Mouse (Mus musculus) myocyte (in vitro differentiated cells): ENCODE results near the gene Mad2l2. TPM values are rescaled to one million over a fixed set of nuclear protein-coding genes. Genes with fewer than 3 reads are reported as not detected.
"Not testable (repeated sequence)": the region's sequence is repeated elsewhere in the genome, so short reads cannot be mapped to it uniquely, and the experiment has no call there.

Source experiments
- H3K27me3 ChIP-seq: one replicate; pipeline ENCODE4 v1.6.1; 2011; ENCODE audit not compliant: control insufficient read depth, insufficient read depth, insufficient read length
- H3K36me3 ChIP-seq: one replicate; pipeline ENCODE4 v1.6.1; 2011; ENCODE audit not compliant: control insufficient read depth, insufficient read depth
- H3K4me2 ChIP-seq: one replicate; pipeline ENCODE4 v1.6.1; 2011; ENCODE audit warnings: low read depth, control low read depth
- H3K4me3 ChIP-seq: one replicate; pipeline ENCODE4 v1.5.1; 2011; ENCODE audit warnings: mild to moderate bottlenecking, control low read depth, moderate library complexity
- H3K79me2 ChIP-seq: one replicate; pipeline ENCODE4 v1.6.1; 2011; ENCODE audit not compliant: control insufficient read depth, insufficient read depth
- H3ac ChIP-seq: one replicate; pipeline ENCODE4 v1.6.1; 2011; ENCODE audit not compliant: control insufficient read depth, insufficient read length
- CEBPB ChIP-seq: IDR thresholded peaks from 2 replicates; pipeline ENCODE4 v1.6.1; 2011; ENCODE audit warnings: mild to moderate bottlenecking, moderate library complexity; ENCODE audit not compliant: poor library complexity, insufficient read depth, severe bottlenecking
- E2F4 ChIP-seq: IDR thresholded peaks from one replicate; pipeline ENCODE4 v1.6.1; 2011; ENCODE audit warnings: mild to moderate bottlenecking, control low read depth, moderate library complexity; ENCODE audit not compliant: insufficient read depth
- MAX ChIP-seq: IDR thresholded peaks from one replicate; pipeline ENCODE4 v1.6.1; 2011; ENCODE audit warnings: low read depth, mild to moderate bottlenecking, control low read depth
- MYOD1 ChIP-seq, 3 experiments: IDR thresholded peaks; one replicate each; pipeline ENCODE4 v1.6.1; 2011; ENCODE audit warnings: control low read depth in 2 of 3, low read depth in 2 of 3, mild to moderate bottlenecking in 2 of 3, moderate library complexity in 1 of 3; ENCODE audit not compliant: insufficient read length in 2 of 3, control insufficient read depth in 1 of 3
- MYOG ChIP-seq, 3 experiments: IDR thresholded peaks; one replicate each; pipeline ENCODE4 v1.6.1; 2011; ENCODE audit warnings: control low read depth in 2 of 3, low read depth in 2 of 3, mild to moderate bottlenecking in 2 of 3; ENCODE audit not compliant: insufficient read length in 2 of 3, control insufficient read depth in 1 of 3, insufficient read depth in 1 of 3
- POLR2A ChIP-seq: IDR thresholded peaks from one replicate; pipeline ENCODE4 v1.6.1; 2011; ENCODE audit warnings: low read depth, mild to moderate bottlenecking, control low read depth, moderate library complexity; ENCODE audit not compliant: insufficient read length
- POLR2AphosphoS2 ChIP-seq: IDR thresholded peaks from one replicate; pipeline ENCODE4 v1.6.1; 2011; ENCODE audit warnings: low read depth, control low read depth; ENCODE audit not compliant: insufficient read length
- REST ChIP-seq: IDR thresholded peaks from one replicate; pipeline ENCODE4 v1.6.1; 2011; ENCODE audit warnings: mild to moderate bottlenecking, control low read depth, moderate library complexity; ENCODE audit not compliant: insufficient read depth, insufficient read length
- SRF ChIP-seq: IDR thresholded peaks from one replicate; pipeline ENCODE4 v1.6.1; 2011; ENCODE audit warnings: low read depth; ENCODE audit not compliant: control insufficient read depth, insufficient read length
- TCF12 ChIP-seq: IDR thresholded peaks from one replicate; pipeline ENCODE4 v1.6.1; 2011; ENCODE audit warnings: mild to moderate bottlenecking, control low read depth; ENCODE audit not compliant: poor library complexity, insufficient read depth, severe bottlenecking
- TCF3 ChIP-seq: IDR thresholded peaks from one replicate; pipeline ENCODE4 v1.6.1; 2011; ENCODE audit warnings: low read depth, control low read depth; ENCODE audit not compliant: insufficient read length
- USF1 ChIP-seq: IDR thresholded peaks from one replicate; pipeline ENCODE4 v1.6.1; 2011; ENCODE audit warnings: low read depth, mild to moderate bottlenecking, control low read depth, moderate library complexity
- polyA plus RNA-seq: library from polyadenylated mRNA; unstranded; fragments of >200 nt; fragmentation: generic; extraction: Trizol; gene quantifications from one replicate; pipeline ENCODE4 v1.2.1, GENCODE M21; 2012; ENCODE audit warnings: missing spikeins

Mad2l2 gene
- polyA plus RNA-seq, 1 experiment = 31.0 TPM

DNA sequence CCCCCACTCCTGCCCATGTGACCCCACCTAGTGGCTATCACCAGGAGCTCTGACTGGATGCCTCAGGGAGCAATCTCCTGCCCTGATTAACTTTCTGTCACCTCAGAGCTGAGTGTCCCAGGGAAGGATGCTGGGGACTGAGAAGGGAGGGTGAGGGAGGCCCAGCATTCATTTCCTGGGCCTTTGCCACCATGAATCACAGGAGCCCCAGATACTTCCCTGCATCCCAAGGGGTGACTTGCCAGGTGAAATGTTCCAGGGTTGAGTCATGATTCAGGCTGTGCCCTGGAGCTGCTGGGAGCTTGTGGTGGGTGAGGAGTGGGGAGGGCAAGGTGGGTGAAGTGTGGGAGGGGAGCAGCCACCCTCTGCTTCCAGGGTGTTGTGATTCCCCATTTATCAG lies 47.5 kb downstream of the Mad2l2 start:
- Histone ChIP-seq H3K79me2 (no peaks in the 10 kb centered on the region), H3K4me2 (no peak overlapping the region), H3K4me3 (no peak overlapping the region), H3ac (no peak overlapping the region), H3K27me3 (peaks cover 50% of the 10 kb centered on the region), H3K36me3 (no peaks in the 10 kb centered on the region)
- TF ChIP-seq TCF12 (no peak), USF1 (no peak), E2F4 (no peak), CEBPB (no peak), POLR2A (no peak), MAX (no peak), POLR2AphosphoS2 (no peak), TCF3 (no peak), MYOG (IDR thresholded peaks at IDR 0.05; ENCODE audit: control insufficient read depth in 1 of 3, insufficient read depth in 1 of 3, insufficient read length in 2 of 3, low read depth in 2 of 3) (no peak), MYOD1 (IDR thresholded peaks at IDR 0.05; ENCODE audit: control insufficient read depth in 1 of 3, insufficient read length in 2 of 3, low read depth in 2 of 3) (no peak), REST (no peak)

DNA sequence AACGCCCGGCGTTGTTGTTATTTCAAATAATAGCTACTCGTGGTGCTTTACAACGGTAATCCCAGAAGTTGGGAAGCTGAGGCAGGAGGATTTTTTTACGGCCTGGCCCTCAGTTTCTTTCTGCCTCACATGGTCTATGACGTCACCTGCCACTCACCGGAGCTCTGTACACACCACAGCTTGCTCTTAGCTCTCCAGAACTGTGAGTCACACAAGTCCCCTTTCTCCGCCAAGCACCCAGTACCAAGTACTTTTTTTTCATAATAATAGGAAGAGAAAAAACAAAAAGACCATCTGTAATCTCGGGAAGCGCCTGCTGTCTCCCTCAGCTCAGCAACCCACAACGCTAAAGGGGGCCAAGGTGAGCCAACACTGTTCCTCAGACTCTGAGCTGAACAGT lies 51.3 kb downstream of the Mad2l2 start:
- Histone ChIP-seq H3K79me2 (no peaks in the 10 kb centered on the region), H3K36me3 (no peaks in the 10 kb centered on the region), H3K4me3 (no peak overlapping the region), H3K27me3 (peaks cover 35% of the 10 kb centered on the region), H3ac (no peak overlapping the region), H3K4me2 (no peak overlapping the region)
- TF ChIP-seq USF1 (no peak), TCF3 (no peak), MYOD1 (IDR thresholded peaks at IDR 0.05; ENCODE audit: control insufficient read depth in 1 of 3, insufficient read length in 2 of 3, low read depth in 2 of 3) (no peak), SRF (no peak), MYOG (IDR thresholded peaks at IDR 0.05; ENCODE audit: control insufficient read depth in 1 of 3, insufficient read depth in 1 of 3, insufficient read length in 2 of 3, low read depth in 2 of 3) (no peak), POLR2A (no peak), POLR2AphosphoS2 (no peak), CEBPB (no peak), REST (no peak), MAX (no peak), E2F4 (no peak), TCF12 (no peak)

DNA sequence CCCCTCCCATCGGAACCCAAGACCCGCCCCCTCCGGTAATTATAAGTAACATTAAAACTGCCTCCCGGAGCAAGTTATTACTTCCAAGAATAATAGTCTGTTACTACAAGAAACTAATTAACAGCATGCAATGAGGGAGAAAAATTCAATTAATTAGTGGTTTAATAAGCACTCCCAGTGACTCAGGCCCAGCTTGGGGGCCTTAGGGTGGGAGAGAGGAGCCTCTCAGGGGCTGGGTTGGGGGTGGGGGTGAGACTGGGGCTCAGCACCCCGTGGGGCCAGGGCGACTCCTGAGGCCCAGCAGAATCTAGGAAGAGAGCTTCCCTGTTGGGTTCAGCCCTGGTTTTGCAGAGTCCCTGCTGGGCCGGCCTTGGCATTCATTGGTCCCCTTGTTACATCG lies 52.2 kb downstream of the Mad2l2 start:
- H3ac ChIP-seq = no peak overlapping the region
- no peak overlapping the region for H3K4me3 ChIP-seq

DNA sequence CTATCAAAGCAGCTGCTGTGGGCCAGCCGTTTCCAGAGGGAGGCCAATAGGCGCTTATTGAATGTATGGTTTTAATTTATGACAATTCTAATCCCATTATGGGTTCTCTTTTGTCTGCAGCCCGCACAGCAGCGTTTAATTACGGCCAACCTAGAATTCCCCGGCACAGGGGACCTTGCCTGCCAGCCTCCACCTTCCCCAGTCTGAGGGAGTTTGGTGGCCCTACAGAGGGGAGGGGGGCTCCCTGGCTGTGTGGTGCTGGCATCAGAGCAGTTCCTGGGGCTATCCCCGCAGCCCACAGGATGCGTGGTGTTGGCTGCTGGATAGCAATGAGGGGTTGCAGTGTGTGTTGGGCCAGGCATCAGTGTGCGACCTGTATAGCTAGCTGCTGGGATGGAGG lies 54.4 kb downstream of the Mad2l2 start:
- Histone ChIP-seq H3K27me3 (peaks cover 12% of the 10 kb centered on the region), H3K4me3 (no peak overlapping the region), H3ac (no peak overlapping the region), H3K36me3 (no peaks in the 10 kb centered on the region), H3K79me2 (no peaks in the 10 kb centered on the region), H3K4me2 (no peak overlapping the region)
- TF ChIP-seq MYOD1 (IDR thresholded peaks at IDR 0.05; ENCODE audit: control insufficient read depth in 1 of 3, insufficient read length in 2 of 3, low read depth in 2 of 3) = no peak
- TF ChIP-seq SRF = no peak
- TF ChIP-seq POLR2AphosphoS2 = no peak

More for the DNA sequence above, 52.2 kb downstream of the Mad2l2 start:
- peaks cover 26% of the 10 kb centered on the region for H3K27me3 ChIP-seq
- no peak overlapping the region for H3K4me2 ChIP-seq
- no peak for TF ChIP-seq E2F4
- no peak for TF ChIP-seq POLR2AphosphoS2
- no peak for TF ChIP-seq SRF
- no peak for TF ChIP-seq CEBPB
- TF ChIP-seq TCF12 = no peak
- TF ChIP-seq TCF3 = no peak
- no peak for TF ChIP-seq MYOD1 (IDR thresholded peaks at IDR 0.05; ENCODE audit: control insufficient read depth in 1 of 3, insufficient read length in 2 of 3, low read depth in 2 of 3)
- no peak for TF ChIP-seq MYOG (IDR thresholded peaks at IDR 0.05; ENCODE audit: control insufficient read depth in 1 of 3, insufficient read depth in 1 of 3, insufficient read length in 2 of 3, low read depth in 2 of 3)
- TF ChIP-seq POLR2A = no peak
- TF ChIP-seq MAX = no peak
- no peak for TF ChIP-seq USF1
- TF ChIP-seq REST = no peak
- H3K36me3 ChIP-seq = no peaks in the 10 kb centered on the region
- no peaks in the 10 kb centered on the region for H3K79me2 ChIP-seq

DNA sequence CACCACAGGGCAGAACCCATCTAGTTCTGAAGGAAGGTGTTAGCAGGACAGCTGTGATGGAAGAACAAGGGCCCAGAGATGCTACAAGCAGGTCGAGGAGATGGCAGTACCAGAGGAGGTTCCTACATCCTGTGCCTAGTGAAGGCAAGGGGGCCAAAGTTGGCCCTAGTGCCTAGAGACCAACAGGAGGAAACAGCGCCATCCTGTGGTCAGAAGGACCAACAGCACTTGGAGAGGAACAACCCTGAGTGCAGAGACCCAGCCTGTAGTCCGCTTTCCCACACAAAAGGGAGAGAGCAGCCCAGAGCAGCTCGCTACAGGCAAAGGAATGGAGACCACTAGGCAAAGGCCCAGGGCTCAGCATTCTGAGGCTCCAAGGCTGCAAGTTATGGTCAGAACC lies 55.6 kb downstream of the Mad2l2 start:
- Histone ChIP-seq H3K36me3 (no peaks in the 10 kb centered on the region), H3K4me3 (no peak overlapping the region), H3K79me2 (no peaks in the 10 kb centered on the region), H3K4me2 (no peak overlapping the region), H3K27me3 (peaks cover 12% of the 10 kb centered on the region), H3ac (no peak overlapping the region)
- no peak for TF ChIP-seq E2F4
- TF ChIP-seq REST = no peak
- no peak for TF ChIP-seq TCF3
- no peak for TF ChIP-seq USF1
- no peak for TF ChIP-seq MAX
- no peak for TF ChIP-seq MYOD1 (IDR thresholded peaks at IDR 0.05; ENCODE audit: control insufficient read depth in 1 of 3, insufficient read length in 2 of 3, low read depth in 2 of 3)
- TF ChIP-seq POLR2AphosphoS2 = no peak
- no peak for TF ChIP-seq CEBPB
- no peak for TF ChIP-seq TCF12
- TF ChIP-seq POLR2A = no peak
- TF ChIP-seq SRF = no peak
- TF ChIP-seq MYOG (IDR thresholded peaks at IDR 0.05; ENCODE audit: control insufficient read depth in 1 of 3, insufficient read depth in 1 of 3, insufficient read length in 2 of 3, low read depth in 2 of 3) = no peak

DNA sequence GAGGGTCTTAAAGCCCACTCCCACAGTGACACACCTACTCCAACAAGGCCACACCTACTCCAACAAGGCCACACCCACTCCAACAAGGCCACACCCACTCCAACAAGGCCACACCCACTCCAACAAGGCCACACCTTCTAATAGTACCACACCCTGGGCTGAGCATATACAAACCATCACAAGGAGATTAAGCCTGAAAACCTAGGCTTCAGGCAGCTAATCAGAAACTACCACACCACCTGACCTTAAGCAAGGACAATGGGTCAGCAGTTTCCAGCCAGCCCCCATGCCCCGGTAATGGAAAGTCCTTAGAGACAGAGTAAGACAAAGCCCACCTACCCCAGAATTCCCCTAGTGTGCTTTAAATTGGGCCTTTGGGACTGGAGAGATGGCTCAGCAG lies 58.6 kb downstream of the Mad2l2 start:
- H3K36me3 ChIP-seq, H3K79me2 ChIP-seq, H3ac ChIP-seq, H3K4me2 ChIP-seq, H3K4me3 ChIP-seq: not testable (repeated sequence)
- peaks cover 12% of the 10 kb centered on the region for H3K27me3 ChIP-seq
